Mouse (Mus musculus): ENCODE measurements around the gene 9430038I01Rik.
"Not testable (repeated sequence)": the region's sequence is repeated elsewhere in the genome, so short reads cannot be mapped to it uniquely, and the experiment has no call there.

DNA sequence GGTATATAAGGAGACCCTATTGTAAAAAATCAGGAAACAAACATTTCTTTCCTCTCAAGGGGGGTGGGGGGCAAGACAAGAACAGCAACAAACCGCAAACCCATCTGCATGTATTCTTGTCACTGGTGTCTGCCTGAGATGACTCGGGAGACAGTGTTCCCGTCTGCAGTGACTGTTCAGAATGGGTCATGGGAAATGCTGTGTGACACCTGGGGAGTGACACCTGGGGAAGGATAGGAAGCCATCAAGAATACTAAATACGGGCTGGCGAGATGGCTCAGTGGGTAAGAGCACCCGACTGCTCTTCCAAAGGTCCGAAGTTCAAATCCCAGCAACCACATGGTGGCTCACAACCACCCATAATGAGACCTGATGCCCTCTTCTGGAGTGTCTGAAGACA, 28.4 kb upstream of the 9430038I01Rik start:
- TF ChIP-seq E2F4 (IDR thresholded peaks at IDR 0.05; ENCODE audit: insufficient read depth); POLR2A (IDR thresholded peaks at IDR 0.05; ENCODE audit: insufficient read length, low read depth); USF1 (IDR thresholded peaks at IDR 0.05; ENCODE audit: low read depth); MYOG (IDR thresholded peaks at IDR 0.05; ENCODE audit: control insufficient read depth in 1 of 3, insufficient read depth in 1 of 3, insufficient read length in 2 of 3, low read depth in 2 of 3): not testable (repeated sequence)
